Mouse (Mus musculus): ENCODE measurements at regions not wholly inside any gene's neighbourhood (a gene's known extent, or its start where the extent isn't known, plus 50 kb on each side); places are given as distances from the start of the nearest gene placed in this dataset.

- no peak overlapping the region for H3K4me2 ChIP-seq (ENCODE audit: low read depth)
- TF ChIP-seq TCF3 (IDR thresholded peaks at IDR 0.05; ENCODE audit: insufficient read length, low read depth) (no peak), MYOD1 (IDR thresholded peaks at IDR 0.05; ENCODE audit: control insufficient read depth in 1 of 3, insufficient read length in 2 of 3, low read depth in 2 of 3) (no peak), SRF (IDR thresholded peaks at IDR 0.05; ENCODE audit: control insufficient read depth, insufficient read length, low read depth) (no peak), TCF12 (IDR thresholded peaks at IDR 0.05; ENCODE audit: insufficient read depth, poor library complexity, severe bottlenecking) (no peak), POLR2A (IDR thresholded peaks at IDR 0.05; ENCODE audit: insufficient read length, low read depth) (no peak), CEBPB (IDR thresholded peaks at IDR 0.05; ENCODE audit: insufficient read depth, poor library complexity, severe bottlenecking) (no peak), REST (IDR thresholded peaks at IDR 0.05; ENCODE audit: insufficient read depth, insufficient read length) (no peak), MAX (IDR thresholded peaks at IDR 0.05; ENCODE audit: low read depth) (no peak), USF1 (IDR thresholded peaks at IDR 0.05; ENCODE audit: low read depth) (no peak), POLR2AphosphoS2 (IDR thresholded peaks at IDR 0.05; ENCODE audit: insufficient read length, low read depth) (no peak), E2F4 (IDR thresholded peaks at IDR 0.05; ENCODE audit: insufficient read depth) (no peak)
- no peaks in the 10 kb centered on the region for H3K27me3 ChIP-seq (ENCODE audit: control insufficient read depth, insufficient read depth, insufficient read length)
- no peak overlapping the region for H3ac ChIP-seq (ENCODE audit: control insufficient read depth, insufficient read length)
- H3K79me2 ChIP-seq (ENCODE audit: control insufficient read depth, insufficient read depth), result no peaks in the 10 kb centered on the region
- H3K36me3 ChIP-seq (ENCODE audit: control insufficient read depth, insufficient read depth), result no peaks in the 10 kb centered on the region
- no peak overlapping the region for H3K4me3 ChIP-seq
Observed at GRCm38 (mm10) chr9:47458721-47459418, 71.1 kb upstream of the Cadm1 start.

DNA sequence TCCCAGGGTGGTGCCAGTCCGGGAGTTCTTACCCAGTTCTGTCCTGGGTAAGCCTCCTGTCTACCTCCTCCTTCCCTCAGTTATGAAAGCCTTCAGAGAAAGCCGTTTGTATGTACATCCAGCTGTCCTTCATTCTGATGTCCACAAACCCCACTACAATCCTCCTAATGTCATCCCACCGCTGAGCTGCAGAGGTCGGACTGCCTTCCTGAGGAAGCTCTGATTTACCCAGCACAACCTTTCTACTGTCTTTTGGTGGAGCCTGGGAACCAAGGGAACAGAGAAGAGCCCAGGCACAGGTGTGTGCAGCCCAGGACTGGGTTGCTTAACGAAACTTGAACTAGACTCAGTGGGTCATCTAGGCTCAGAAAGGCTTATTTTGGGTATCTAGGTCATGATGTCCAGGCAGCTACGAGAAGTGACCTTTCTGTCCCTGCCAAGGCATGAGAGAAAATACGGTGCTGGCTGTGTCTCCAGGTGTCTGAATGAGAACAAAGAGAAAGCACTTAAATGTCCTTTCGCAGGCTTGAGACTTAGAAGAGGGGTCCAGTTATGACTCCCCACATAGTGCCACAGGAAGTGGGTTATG is 70.4 kb upstream of the Cadm1 start:
- Histone ChIP-seq H3K27me3 (ENCODE audit: control insufficient read depth, insufficient read depth, insufficient read length) (no peaks in the 10 kb centered on the region), H3ac (ENCODE audit: control insufficient read depth, insufficient read length) (no peak overlapping the region), H3K79me2 (ENCODE audit: control insufficient read depth, insufficient read depth) (no peaks in the 10 kb centered on the region), H3K4me2 (ENCODE audit: low read depth) (no peak overlapping the region), H3K4me3 (no peak overlapping the region), H3K36me3 (ENCODE audit: control insufficient read depth, insufficient read depth) (no peaks in the 10 kb centered on the region)
- TF ChIP-seq E2F4 (IDR thresholded peaks at IDR 0.05; ENCODE audit: insufficient read depth) (no peak), SRF (IDR thresholded peaks at IDR 0.05; ENCODE audit: control insufficient read depth, insufficient read length, low read depth) (no peak), TCF12 (IDR thresholded peaks at IDR 0.05; ENCODE audit: insufficient read depth, poor library complexity, severe bottlenecking) (no peak), MAX (IDR thresholded peaks at IDR 0.05; ENCODE audit: low read depth) (no peak), MYOG (IDR thresholded peaks at IDR 0.05; ENCODE audit: control insufficient read depth in 1 of 3, insufficient read depth in 1 of 3, insufficient read length in 2 of 3, low read depth in 2 of 3) (no peak), POLR2A (IDR thresholded peaks at IDR 0.05; ENCODE audit: insufficient read length, low read depth) (no peak), TCF3 (IDR thresholded peaks at IDR 0.05; ENCODE audit: insufficient read length, low read depth) (no peak), REST (IDR thresholded peaks at IDR 0.05; ENCODE audit: insufficient read depth, insufficient read length) (no peak)

DNA sequence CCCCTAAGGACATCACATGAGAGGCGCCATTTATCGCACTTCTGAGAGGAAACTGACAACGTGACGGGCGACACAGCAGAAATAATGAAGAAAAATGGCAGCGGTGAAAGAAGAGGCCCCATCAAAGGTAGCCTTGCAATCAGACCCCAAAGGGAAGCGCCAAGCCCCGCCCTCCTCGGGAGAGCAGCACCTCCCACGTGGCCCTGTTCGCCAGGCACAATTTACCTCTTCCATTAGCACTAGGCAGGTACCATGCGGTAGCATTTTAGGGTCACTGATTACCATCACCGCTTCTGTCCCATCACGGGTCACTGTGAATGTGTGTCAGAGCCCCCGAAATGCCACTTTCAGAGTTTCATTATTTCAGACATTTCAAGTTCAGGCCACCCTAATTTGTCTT is 69.7 kb upstream of the Cadm1 start:
- Histone ChIP-seq H3K36me3 (ENCODE audit: control insufficient read depth, insufficient read depth) (no peaks in the 10 kb centered on the region), H3K79me2 (ENCODE audit: control insufficient read depth, insufficient read depth) (no peaks in the 10 kb centered on the region), H3ac (ENCODE audit: control insufficient read depth, insufficient read length) (no peak overlapping the region), H3K4me2 (ENCODE audit: low read depth) (no peak overlapping the region), H3K4me3 (no peak overlapping the region), H3K27me3 (ENCODE audit: control insufficient read depth, insufficient read depth, insufficient read length) (no peaks in the 10 kb centered on the region)
- no peak for TF ChIP-seq TCF3 (IDR thresholded peaks at IDR 0.05; ENCODE audit: insufficient read length, low read depth)
- no peak for TF ChIP-seq CEBPB (IDR thresholded peaks at IDR 0.05; ENCODE audit: insufficient read depth, poor library complexity, severe bottlenecking)
- no peak for TF ChIP-seq MYOD1 (IDR thresholded peaks at IDR 0.05; ENCODE audit: control insufficient read depth in 1 of 3, insufficient read length in 2 of 3, low read depth in 2 of 3)
- TF ChIP-seq MAX (IDR thresholded peaks at IDR 0.05; ENCODE audit: low read depth), result no peak
- no peak for TF ChIP-seq REST (IDR thresholded peaks at IDR 0.05; ENCODE audit: insufficient read depth, insufficient read length)
- TF ChIP-seq SRF (IDR thresholded peaks at IDR 0.05; ENCODE audit: control insufficient read depth, insufficient read length, low read depth), result no peak
- no peak for TF ChIP-seq TCF12 (IDR thresholded peaks at IDR 0.05; ENCODE audit: insufficient read depth, poor library complexity, severe bottlenecking)
- TF ChIP-seq POLR2A (IDR thresholded peaks at IDR 0.05; ENCODE audit: insufficient read length, low read depth), result no peak
- TF ChIP-seq MYOG (IDR thresholded peaks at IDR 0.05; ENCODE audit: control insufficient read depth in 1 of 3, insufficient read depth in 1 of 3, insufficient read length in 2 of 3, low read depth in 2 of 3), result no peak
- no peak for TF ChIP-seq POLR2AphosphoS2 (IDR thresholded peaks at IDR 0.05; ENCODE audit: insufficient read length, low read depth)
- TF ChIP-seq E2F4 (IDR thresholded peaks at IDR 0.05; ENCODE audit: insufficient read depth), result no peak
- no peak for TF ChIP-seq USF1 (IDR thresholded peaks at IDR 0.05; ENCODE audit: low read depth)

GRCm38 (mm10) chr9:47461915-47462314 is 68.1 kb upstream of the Cadm1 start:
- Histone ChIP-seq H3K79me2 (ENCODE audit: control insufficient read depth, insufficient read depth) (no peaks in the 10 kb centered on the region), H3K4me3 (no peak overlapping the region), H3K27me3 (ENCODE audit: control insufficient read depth, insufficient read depth, insufficient read length) (no peaks in the 10 kb centered on the region), H3ac (ENCODE audit: control insufficient read depth, insufficient read length) (no peak overlapping the region), H3K4me2 (ENCODE audit: low read depth) (peak overlapping the region; percentile 15), H3K36me3 (ENCODE audit: control insufficient read depth, insufficient read depth) (no peaks in the 10 kb centered on the region)
- TF ChIP-seq TCF3 (IDR thresholded peaks at IDR 0.05; ENCODE audit: insufficient read length, low read depth) (no peak), SRF (IDR thresholded peaks at IDR 0.05; ENCODE audit: control insufficient read depth, insufficient read length, low read depth) (no peak), MAX (IDR thresholded peaks at IDR 0.05; ENCODE audit: low read depth) (no peak), CEBPB (IDR thresholded peaks at IDR 0.05; ENCODE audit: insufficient read depth, poor library complexity, severe bottlenecking) (no peak), MYOD1 (IDR thresholded peaks at IDR 0.05; ENCODE audit: control insufficient read depth in 1 of 3, insufficient read length in 2 of 3, low read depth in 2 of 3) (peak in 1 of 3 experiments; percentile 52), MYOG (IDR thresholded peaks at IDR 0.05; ENCODE audit: control insufficient read depth in 1 of 3, insufficient read depth in 1 of 3, insufficient read length in 2 of 3, low read depth in 2 of 3) (peak in 1 of 3 experiments; percentile 62)

All from myocyte (in vitro differentiated cells).